Mouse (Mus musculus): ENCODE data around the gene Aig1. TPM values are rescaled to one million over a fixed set of nuclear protein-coding genes. Genes with fewer than 3 reads are reported as not detected.

The Aig1 gene
- polyA plus RNA-seq, 1 experiment from 2014 or later: 39.1 TPM

- H3K36me3 ChIP-seq (ENCODE audit: control insufficient read depth, insufficient read depth, low read length): no peaks in the 10 kb centered on the region
- H3K4me3 ChIP-seq (ENCODE audit: low read length): no peak overlapping the region
- no peaks in the 10 kb centered on the region for H3K27me3 ChIP-seq (ENCODE audit: control insufficient read depth, insufficient read depth, low read length)
- no peaks in the 10 kb centered on the region for H3K4me1 ChIP-seq (ENCODE audit: control insufficient read depth, insufficient read depth, low read length)
- WGBS: 66% methylated on average over 3 of the region's 3 CpGs
- no peaks in the 10 kb centered on the region for H3K9me3 ChIP-seq (ENCODE audit: control insufficient read depth, low read length)
- no peak overlapping the region for H3K27ac ChIP-seq (ENCODE audit: low read depth, low read length)
- ATAC-seq (ENCODE audit: low FRiP score, low TSS enrichment): no peak
- H3K4me2 ChIP-seq (replicated peaks; ENCODE audit: low read depth, low read length): no peak overlapping the region
- H3K9ac ChIP-seq (ENCODE audit: low read depth, low read length): no peak overlapping the region
Observed at GRCm38 (mm10) chr10:13631796-13632195, 237.0 kb downstream of the Aig1 start.

GRCm38 (mm10) chr10:13623735-13624134 is 245.0 kb downstream of the Aig1 start:
- no peaks in the 10 kb centered on the region for H3K4me1 ChIP-seq (ENCODE audit: control insufficient read depth, insufficient read depth, low read length)
- no peak for ATAC-seq (ENCODE audit: low FRiP score, low TSS enrichment)
- H3K9me3 ChIP-seq (ENCODE audit: control insufficient read depth, low read length): no peaks in the 10 kb centered on the region
- no peaks in the 10 kb centered on the region for H3K27me3 ChIP-seq (ENCODE audit: control insufficient read depth, insufficient read depth, low read length)
- H3K4me2 ChIP-seq (replicated peaks; ENCODE audit: low read depth, low read length): no peak overlapping the region
- no peaks in the 10 kb centered on the region for H3K36me3 ChIP-seq (ENCODE audit: control insufficient read depth, insufficient read depth, low read length)
- no peak overlapping the region for H3K27ac ChIP-seq (ENCODE audit: low read depth, low read length)
- no peak overlapping the region for H3K9ac ChIP-seq (ENCODE audit: low read depth, low read length)
- H3K4me3 ChIP-seq (ENCODE audit: low read length): no peak overlapping the region
- 86% methylated on average over 5 of the region's 5 CpGs for WGBS

GRCm38 (mm10) chr10:13600926-13601325 is 267.9 kb downstream of the Aig1 start:
- no peak overlapping the region for H3K4me3 ChIP-seq (ENCODE audit: low read length)
- H3K27ac ChIP-seq (ENCODE audit: low read depth, low read length): no peak overlapping the region
- H3K27me3 ChIP-seq (ENCODE audit: control insufficient read depth, insufficient read depth, low read length): no peaks in the 10 kb centered on the region
- H3K36me3 ChIP-seq (ENCODE audit: control insufficient read depth, insufficient read depth, low read length): no peaks in the 10 kb centered on the region
- H3K9me3 ChIP-seq (ENCODE audit: control insufficient read depth, low read length): no peaks in the 10 kb centered on the region
- no peaks in the 10 kb centered on the region for H3K4me1 ChIP-seq (ENCODE audit: control insufficient read depth, insufficient read depth, low read length)
- 63% methylated on average over 2 of the region's 2 CpGs for WGBS
- ATAC-seq (ENCODE audit: low FRiP score, low TSS enrichment): no peak
- no peak overlapping the region for H3K4me2 ChIP-seq (replicated peaks; ENCODE audit: low read depth, low read length)
- no peak overlapping the region for H3K9ac ChIP-seq (ENCODE audit: low read depth, low read length)

GRCm38 (mm10) chr10:13597491-13597890 is 271.3 kb downstream of the Aig1 start:
- Histone ChIP-seq H3K27me3 (ENCODE audit: control insufficient read depth, insufficient read depth, low read length) (no peaks in the 10 kb centered on the region), H3K36me3 (ENCODE audit: control insufficient read depth, insufficient read depth, low read length) (no peaks in the 10 kb centered on the region), H3K4me1 (ENCODE audit: control insufficient read depth, insufficient read depth, low read length) (no peaks in the 10 kb centered on the region), H3K4me2 (replicated peaks; ENCODE audit: low read depth, low read length) (no peak overlapping the region), H3K9me3 (ENCODE audit: control insufficient read depth, low read length) (no peaks in the 10 kb centered on the region), H3K9ac (ENCODE audit: low read depth, low read length) (no peak overlapping the region), H3K4me3 (ENCODE audit: low read length) (no peak overlapping the region), H3K27ac (ENCODE audit: low read depth, low read length) (no peak overlapping the region)
- no peak for ATAC-seq (ENCODE audit: low FRiP score, low TSS enrichment)
- WGBS: 51% methylated on average over 8 of the region's 8 CpGs

Other genes with a start within 250 kb of the Aig1 start
- gene Hivep2, start 97.1 kb upstream of the Aig1 start, polyA plus RNA-seq (2014; fragmentation: Nextera tagmentation; extraction: Ambion mirVana): 6.1 and 7.9 TPM in 2 replicates